Mouse (Mus musculus) ES-Bruce4 (cell line): Measurements from ENCODE around the gene Fam214b.

Experiments
- CTCF ChIP-seq: IDR thresholded peaks from one replicate; pipeline ENCODE4 v1.8.1; 2011; ENCODE audit warnings: low read depth, low read length
- POLR2A ChIP-seq: IDR thresholded peaks from one replicate; pipeline ENCODE4 v1.8.1; 2011; ENCODE audit warnings: low read length; ENCODE audit not compliant: insufficient read depth

- TF ChIP-seq CTCF (no peak), POLR2A (no peak)
These were observed 14.3 kb upstream of the Fam214b start for GRCm38 (mm10) chr4:43060286-43060685.
